Mouse (Mus musculus) ovary, postnatal 10 days (tissue): ENCODE results near the gene Gnai3.
A peak's percentile ranks its signal among the peaks of the same experiment; 100 is the strongest.

Experiments
- DNase-seq: peaks from one replicate; pipeline ENCODE4 v3.0.0; 2022; ENCODE audit warnings: low spot score

Gnai3 gene

GRCm38 (mm10) chr3:108164091-108164490 is 18.1 kb upstream of the Gnai3 start:
- DNase-seq: no peak

GRCm38 (mm10) chr3:108158383-108159037 is 12.6 kb upstream of the Gnai3 start:
- DNase-seq: no peak

GRCm38 (mm10) chr3:108154656-108155055 is 8.7 kb upstream of the Gnai3 start, which contains the start of gene Gpr61:
TSS of gene Gpr61 (minus strand) at chr3:108154882.
- DNase-seq: no peak

- no peak for DNase-seq
These were observed 6.3 kb upstream of the Gnai3 start for GRCm38 (mm10) chr3:108152290-108152689.

GRCm38 (mm10) chr3:108147386-108148235 is 1.7 kb upstream of the Gnai3 start:
- peak; percentile 78 for DNase-seq

GRCm38 (mm10) chr3:108146671-108147070 is 725 bp upstream of the Gnai3 start:
- no peak for DNase-seq

GRCm38 (mm10) chr3:108140786-108141185 is 5.2 kb downstream of the Gnai3 start:
- no peak for DNase-seq

GRCm38 (mm10) chr3:108139113-108139512 is 6.8 kb downstream of the Gnai3 start:
- DNase-seq: no peak

GRCm38 (mm10) chr3:108134701-108135100 is 11.2 kb downstream of the Gnai3 start:
- no peak for DNase-seq

- no peak for DNase-seq
These were observed 13.5 kb downstream of the Gnai3 start for GRCm38 (mm10) chr3:108132484-108132883.

GRCm38 (mm10) chr3:108131821-108132220 is 14.1 kb downstream of the Gnai3 start:
- no peak for DNase-seq

- no peak for DNase-seq
These were observed 14.7 kb downstream of the Gnai3 start for GRCm38 (mm10) chr3:108131216-108131615.

GRCm38 (mm10) chr3:108129804-108130203 is 16.1 kb downstream of the Gnai3 start:
- DNase-seq: no peak

- no peak for DNase-seq
These were observed 16.6 kb downstream of the Gnai3 start for GRCm38 (mm10) chr3:108129367-108129766.

GRCm38 (mm10) chr3:108128520-108128919 is 17.4 kb downstream of the Gnai3 start:
- DNase-seq: no peak

GRCm38 (mm10) chr3:108126327-108126726 is 19.6 kb downstream of the Gnai3 start:
- no peak for DNase-seq

- DNase-seq: no peak
These were observed 21.8 kb downstream of the Gnai3 start for GRCm38 (mm10) chr3:108124131-108124530.

- DNase-seq: no peak
These were observed 22.7 kb downstream of the Gnai3 start for GRCm38 (mm10) chr3:108123242-108123641.

GRCm38 (mm10) chr3:108121101-108121500 is 24.8 kb downstream of the Gnai3 start:
- DNase-seq: no peak

GRCm38 (mm10) chr3:108117465-108117864 is 28.5 kb downstream of the Gnai3 start:
- DNase-seq: no peak

- DNase-seq: no peak
These were observed 32.2 kb downstream of the Gnai3 start for GRCm38 (mm10) chr3:108113591-108114289.

- DNase-seq: no peak
These were observed 33.3 kb downstream of the Gnai3 start for GRCm38 (mm10) chr3:108112666-108113065.

GRCm38 (mm10) chr3:108112246-108112645 is 33.7 kb downstream of the Gnai3 start:
- no peak for DNase-seq
